Mouse (Mus musculus) lung, adult 2 months (tissue): ENCODE measurements around the gene Slc36a3.

Source experiments
- CTCF ChIP-seq: fragments of 200-500 bp; IDR thresholded peaks from 2 replicates; pipeline ENCODE4 v1.5.1; 2011; ENCODE audit warnings: mild to moderate bottlenecking, low read length, control low read depth; ENCODE audit not compliant: insufficient read depth
- POLR2A ChIP-seq: fragments of 200-500 bp; IDR thresholded peaks from 2 replicates; pipeline ENCODE4 v1.6.1; 2011; ENCODE audit warnings: low read depth, mild to moderate bottlenecking, control low read depth, low read length, borderline replicate concordance; ENCODE audit errors: extremely low read depth

- no peak for TF ChIP-seq CTCF
- no peak for TF ChIP-seq POLR2A
Observed at GRCm38 (mm10) chr11:55187777-55188176, 36.3 kb upstream of the Slc36a3 start.
